Mouse (Mus musculus) embryonic facial prominence, embryonic 14.5 days (tissue): ENCODE measurements around the gene Inpp4a. TPM values are rescaled to one million over a fixed set of nuclear protein-coding genes. Genes with fewer than 3 reads are reported as not detected.

Experiments
- ATAC-seq: fragments of 200-750 bp; cut with Nextera tagmentation; 2 replicates; pipeline ENCODE4 v1.8.0; 2017; ENCODE audit warnings: low read depth, moderate number of reproducible peaks, moderate TSS enrichment
- DNase-seq: peaks from one replicate; pipeline ENCODE4 v3.0.0-alpha.2; 2015; ENCODE audit warnings: low spot score
- H3K27ac ChIP-seq: fragments of 300-500 bp; sonication (generic); replicated peaks from 2 replicates; pipeline ENCODE4 v1.5.1; 2014; ENCODE audit warnings: low read depth, mild to moderate bottlenecking, low read length, moderate library complexity
- H3K27me3 ChIP-seq: fragments of 300-500 bp; sonication (generic); replicated peaks from 2 replicates; pipeline ENCODE4 v1.6.1; 2014; ENCODE audit warnings: low read length; ENCODE audit not compliant: control insufficient read depth, insufficient read depth
- H3K36me3 ChIP-seq: fragments of 300-500 bp; sonication (generic); 2 replicates; pipeline ENCODE4 v1.6.1; 2014; ENCODE audit warnings: low read length, mixed read lengths; ENCODE audit not compliant: control insufficient read depth, insufficient read depth
- H3K4me1 ChIP-seq: fragments of 300-500 bp; sonication (generic); 2 replicates; pipeline ENCODE4 v1.6.1; 2014; ENCODE audit warnings: antibody characterized with exemption, low read length; ENCODE audit not compliant: control insufficient read depth, insufficient read depth
- H3K4me2 ChIP-seq: fragments of 300-500 bp; sonication (generic); 2 replicates; pipeline ENCODE4 v1.6.1; 2014; ENCODE audit warnings: low read depth, mild to moderate bottlenecking, low read length, moderate library complexity, mixed read lengths
- H3K4me3 ChIP-seq: fragments of 300-500 bp; sonication (generic); 2 replicates; pipeline ENCODE4 v1.5.1; 2014; ENCODE audit warnings: low read depth, mild to moderate bottlenecking, low read length
- H3K9ac ChIP-seq: fragments of 300-500 bp; sonication (generic); 2 replicates; pipeline ENCODE4 v1.6.1; 2014; ENCODE audit warnings: low read depth, mild to moderate bottlenecking, low read length, moderate library complexity, mixed read lengths
- H3K9me3 ChIP-seq: fragments of 300-500 bp; sonication (generic); 2 replicates; pipeline ENCODE4 v1.6.1; 2016; ENCODE audit warnings: low read length; ENCODE audit not compliant: control insufficient read depth
- WGBS: fragments of 180-500 bp; shearing (Covaris S2); extraction: QIAGEN DNeasy Blood & Tissue Kit; methylation state at CpG from one replicate; pipeline ENCODE4 v1.1.7; 2014; 5-methylcytosine and 5-hydroxymethylcytosine counted together
- polyA plus RNA-seq: library from polyadenylated mRNA; unstranded; fragments of >200 nt; fragmentation: Nextera tagmentation; extraction: Ambion mirVana; gene quantifications from 2 replicates; pipeline ENCODE4 v1.2.1, GENCODE M21; 2014

Inpp4a gene
- polyA plus RNA-seq, 1 experiment from 2014 or later: 17.7 TPM

DNA sequence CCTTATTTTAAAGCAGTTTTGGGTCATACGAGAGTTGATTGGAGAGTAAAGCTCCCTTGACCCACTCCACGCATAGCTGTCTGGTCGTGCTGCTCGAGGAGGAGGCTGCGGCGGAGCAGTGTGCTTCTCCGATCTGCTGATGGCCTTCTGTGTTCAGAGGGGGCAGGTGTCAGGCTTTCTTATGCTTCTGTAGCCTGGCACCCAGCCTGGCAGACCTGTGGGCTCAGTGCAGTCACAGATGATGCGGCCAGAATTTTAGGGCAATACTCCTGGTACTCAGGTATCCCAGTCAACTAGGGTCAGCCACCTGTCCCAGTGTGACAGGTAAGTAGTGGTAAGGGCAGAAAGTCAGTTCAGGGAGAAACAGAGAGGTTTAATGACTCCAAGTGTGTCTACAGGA lies 42.9 kb downstream of the Inpp4a start:
- ATAC-seq (no peak), DNase-seq (no peak)
- H3K4me1 ChIP-seq: no peaks in the 10 kb centered on the region
- WGBS: 90% methylated on average over 8 of the region's 8 CpGs
- no peak overlapping the region for H3K4me3 ChIP-seq
- H3K36me3 ChIP-seq: no peaks in the 10 kb centered on the region
- H3K9ac ChIP-seq: no peak overlapping the region
- no peak overlapping the region for H3K4me2 ChIP-seq
- H3K27me3 ChIP-seq: no peaks in the 10 kb centered on the region
- no peak overlapping the region for H3K27ac ChIP-seq
- no peaks in the 10 kb centered on the region for H3K9me3 ChIP-seq

DNA sequence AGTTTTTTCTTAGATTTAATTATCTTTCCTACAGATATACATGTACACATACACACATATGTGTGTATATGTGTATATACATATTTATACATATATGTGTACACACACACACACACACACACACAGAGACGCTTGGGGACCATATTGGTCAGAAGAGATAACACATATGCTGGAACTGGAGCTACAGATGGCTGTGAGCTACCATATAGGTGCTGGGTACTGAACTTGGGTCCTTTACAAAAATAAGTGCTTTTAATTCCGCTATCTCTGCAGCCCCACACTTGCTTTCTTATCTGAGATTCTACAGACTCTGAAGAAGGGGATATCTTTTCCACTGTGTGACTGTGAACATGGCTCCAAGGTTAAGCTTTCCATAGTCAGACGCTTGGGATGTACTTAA lies 43.6 kb downstream of the Inpp4a start:
- Histone ChIP-seq H3K27ac (no peak overlapping the region), H3K36me3 (no peaks in the 10 kb centered on the region), H3K9ac (no peak overlapping the region), H3K4me2 (no peak overlapping the region), H3K27me3 (no peaks in the 10 kb centered on the region), H3K4me3 (no peak overlapping the region), H3K4me1 (no peaks in the 10 kb centered on the region), H3K9me3 (no peaks in the 10 kb centered on the region)
- WGBS: 91% methylated on average over 3 of the region's 3 CpGs
- DNase-seq (no peak), ATAC-seq (no peak)

DNA sequence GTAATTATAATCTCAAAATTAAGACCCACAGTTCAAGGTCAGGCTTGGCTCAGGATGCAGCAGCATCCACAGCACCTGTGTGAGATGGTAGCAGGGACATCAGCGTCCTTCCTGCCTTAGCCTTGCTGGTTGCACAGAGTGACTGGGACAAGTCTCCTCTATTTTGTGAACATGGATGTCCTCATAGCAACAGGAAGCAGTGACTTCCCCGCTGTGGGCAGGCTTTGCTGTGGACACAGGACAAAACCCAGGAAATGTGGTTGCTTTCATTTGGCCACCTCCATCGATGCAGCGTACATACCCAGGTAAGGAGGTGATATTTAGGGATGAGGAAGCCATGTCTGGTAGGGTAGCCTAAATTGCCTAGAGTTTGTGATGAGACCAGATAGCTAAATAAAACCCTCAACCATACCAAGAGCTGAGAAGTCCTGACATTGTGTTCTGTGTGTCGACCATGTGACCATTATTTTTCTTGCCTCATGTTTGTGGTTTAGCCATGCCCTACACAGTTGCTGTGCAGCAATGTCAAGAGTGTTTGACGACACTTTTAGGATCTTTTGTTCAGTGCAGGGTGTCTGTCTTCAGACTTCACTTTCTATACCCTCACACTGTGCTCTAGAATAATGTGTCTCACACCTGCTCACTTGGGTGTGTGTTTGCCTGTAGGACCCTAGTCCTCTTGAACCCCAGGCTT lies 44.7 kb downstream of the Inpp4a start:
- no peaks in the 10 kb centered on the region for H3K36me3 ChIP-seq
- ATAC-seq (no peak), DNase-seq (no peak)
- WGBS: 84% methylated on average over 6 of the region's 6 CpGs
- no peak overlapping the region for H3K27ac ChIP-seq
- H3K4me2 ChIP-seq: no peak overlapping the region
- H3K4me1 ChIP-seq: no peaks in the 10 kb centered on the region
- H3K4me3 ChIP-seq: no peak overlapping the region
- H3K27me3 ChIP-seq: no peaks in the 10 kb centered on the region
- H3K9ac ChIP-seq: no peak overlapping the region
- no peaks in the 10 kb centered on the region for H3K9me3 ChIP-seq

DNA sequence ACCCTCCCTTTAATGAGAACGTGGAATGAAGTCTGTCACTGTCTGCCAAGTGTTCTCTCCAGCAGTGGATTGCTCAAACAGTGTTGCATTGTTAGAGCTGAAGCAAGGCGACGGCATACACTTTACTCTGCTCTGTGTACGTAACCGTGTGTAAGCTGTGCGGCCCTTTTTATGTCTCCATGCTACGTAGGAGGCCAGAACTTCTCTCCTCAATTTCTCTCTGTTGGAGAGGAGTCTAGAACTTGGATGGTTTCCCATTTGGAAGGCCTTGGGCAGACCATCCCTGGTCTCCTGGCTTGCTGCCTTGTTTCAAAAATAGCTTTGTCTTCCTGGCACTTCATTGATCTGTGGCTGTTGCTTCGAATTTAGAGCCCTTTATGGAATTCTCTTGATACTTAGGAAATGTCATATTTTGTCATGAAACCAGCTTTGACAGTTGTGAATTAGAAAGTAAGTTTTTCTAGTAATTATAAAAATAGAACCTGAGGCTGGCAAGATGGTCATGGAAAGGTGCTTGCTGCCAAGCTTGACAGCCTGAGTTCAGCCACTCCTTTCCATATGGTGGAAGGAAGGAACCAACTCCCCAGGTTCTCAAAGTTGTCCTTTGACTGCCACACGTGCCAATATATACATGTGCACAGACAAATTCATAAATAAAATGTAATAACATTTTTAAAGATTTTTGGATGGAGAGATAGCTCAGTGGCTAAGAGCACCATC lies 47.9 kb downstream of the Inpp4a start:
- ATAC-seq (no peak), DNase-seq (peak; percentile 41)
- H3K36me3 ChIP-seq: no peaks in the 10 kb centered on the region
- no peaks in the 10 kb centered on the region for H3K27me3 ChIP-seq
- no peaks in the 10 kb centered on the region for H3K9me3 ChIP-seq
- no peak overlapping the region for H3K4me2 ChIP-seq
- WGBS: 66% methylated on average over 9 of the region's 9 CpGs
- no peak overlapping the region for H3K27ac ChIP-seq
- no peaks in the 10 kb centered on the region for H3K4me1 ChIP-seq
- H3K9ac ChIP-seq: no peak overlapping the region
- H3K4me3 ChIP-seq: no peak overlapping the region

DNA sequence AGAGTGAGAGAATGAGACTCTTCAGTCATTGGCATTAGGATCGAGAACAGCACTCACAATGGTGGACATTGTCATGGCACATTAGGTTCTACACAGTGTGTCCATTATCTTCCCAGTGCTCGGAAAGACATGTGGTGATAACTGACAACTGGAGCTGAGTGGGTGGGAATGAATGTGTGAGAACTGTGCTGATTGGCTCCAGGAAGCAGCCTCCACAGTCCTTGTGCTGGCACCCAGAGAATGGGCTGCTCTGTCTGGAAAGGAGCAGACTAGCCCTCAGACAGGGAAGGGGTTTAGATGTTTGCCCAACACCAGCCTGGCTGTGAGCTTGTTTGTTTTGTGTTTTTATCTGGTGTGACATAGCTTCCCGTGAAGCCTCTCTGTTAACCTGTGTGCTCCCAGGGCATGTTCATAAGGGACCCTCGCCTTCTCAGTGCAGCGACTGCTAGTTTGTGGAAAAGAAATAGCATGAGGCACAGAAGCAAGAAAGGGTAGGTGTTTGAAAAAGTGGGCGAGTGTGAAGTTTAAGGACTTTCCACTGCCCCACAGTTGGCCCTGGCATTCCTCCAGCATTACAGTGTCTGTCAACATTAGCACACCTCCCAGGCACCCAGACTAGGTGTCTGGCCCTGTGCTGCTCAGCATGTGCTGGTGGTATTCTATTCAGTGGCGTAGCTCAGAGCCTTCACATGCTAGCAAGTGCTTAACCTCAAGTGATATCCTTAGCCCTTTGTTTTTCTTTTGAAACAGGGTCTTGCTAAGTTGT lies 51.4 kb downstream of the Inpp4a start:
- H3K4me3 ChIP-seq: no peak overlapping the region
- no peak overlapping the region for H3K9ac ChIP-seq
- 42% methylated on average over 6 of the region's 7 CpGs for WGBS
- H3K27ac ChIP-seq: no peak overlapping the region
- DNase-seq: peak; percentile 42
- H3K9me3 ChIP-seq: no peaks in the 10 kb centered on the region
- H3K4me2 ChIP-seq: no peak overlapping the region
- H3K27me3 ChIP-seq: no peaks in the 10 kb centered on the region
- no peaks in the 10 kb centered on the region for H3K4me1 ChIP-seq
- H3K36me3 ChIP-seq: no peaks in the 10 kb centered on the region
- peak; percentile 73; the same call in 1 of the 2 replicates for ATAC-seq

DNA sequence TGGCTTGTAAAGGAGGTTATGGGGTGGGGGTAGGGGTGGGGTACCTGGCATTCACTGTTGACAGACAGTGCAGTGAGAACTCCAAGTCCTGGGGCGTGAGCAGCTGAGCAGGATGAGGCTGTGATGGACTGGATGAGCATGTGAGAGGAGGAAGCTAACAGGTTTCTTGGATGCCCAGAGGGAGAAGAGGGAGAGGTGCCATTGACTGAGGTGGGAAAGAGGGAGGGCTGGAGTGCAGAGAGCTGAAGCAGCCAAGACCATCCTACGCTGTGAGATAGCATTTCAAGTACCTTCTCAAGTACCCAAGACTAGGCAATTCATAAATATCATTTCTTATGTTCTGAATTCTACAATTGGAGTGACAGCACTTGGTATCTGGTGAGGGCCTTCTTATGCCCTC lies 52.3 kb downstream of the Inpp4a start:
- 81% methylated on average over 2 of the region's 2 CpGs for WGBS
- no peaks in the 10 kb centered on the region for H3K27me3 ChIP-seq
- H3K9ac ChIP-seq: no peak overlapping the region
- H3K36me3 ChIP-seq: no peaks in the 10 kb centered on the region
- no peak overlapping the region for H3K27ac ChIP-seq
- ATAC-seq (no peak), DNase-seq (no peak)
- no peaks in the 10 kb centered on the region for H3K9me3 ChIP-seq
- H3K4me3 ChIP-seq: no peak overlapping the region
- H3K4me2 ChIP-seq: no peak overlapping the region
- no peaks in the 10 kb centered on the region for H3K4me1 ChIP-seq

DNA sequence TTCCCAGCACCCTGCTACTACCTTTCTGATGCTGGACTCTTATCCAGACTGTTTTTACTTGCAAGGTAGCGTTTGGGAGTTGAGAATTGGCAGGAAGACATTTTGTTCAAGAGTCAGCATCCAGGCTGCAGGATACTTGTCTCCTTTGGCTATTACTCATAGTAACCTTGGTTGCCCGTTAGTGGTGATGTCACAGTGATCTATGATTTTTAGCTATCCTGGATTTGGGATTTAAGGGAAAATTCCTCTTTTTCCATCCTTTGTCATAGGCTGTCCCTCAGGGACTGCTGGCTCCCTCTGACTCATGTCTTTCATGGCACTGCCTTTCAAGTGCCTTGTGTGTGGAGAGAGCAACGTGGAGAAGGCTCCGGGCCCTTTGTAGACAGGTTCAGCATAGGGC lies 53.8 kb downstream of the Inpp4a start:
- H3K4me2 ChIP-seq: no peak overlapping the region
- no peak overlapping the region for H3K4me3 ChIP-seq
- no peak for DNase-seq
- H3K27ac ChIP-seq: no peak overlapping the region
- no peak for ATAC-seq
- no peaks in the 10 kb centered on the region for H3K27me3 ChIP-seq
- no peak overlapping the region for H3K9ac ChIP-seq
- no peaks in the 10 kb centered on the region for H3K4me1 ChIP-seq
- 0 out of 2 replicates have a peak, but pooled peaks cover 10% of the 10 kb centered on the region for H3K36me3 ChIP-seq
- H3K9me3 ChIP-seq: no peaks in the 10 kb centered on the region
- WGBS: 83% methylated on average over 4 of the region's 4 CpGs

DNA sequence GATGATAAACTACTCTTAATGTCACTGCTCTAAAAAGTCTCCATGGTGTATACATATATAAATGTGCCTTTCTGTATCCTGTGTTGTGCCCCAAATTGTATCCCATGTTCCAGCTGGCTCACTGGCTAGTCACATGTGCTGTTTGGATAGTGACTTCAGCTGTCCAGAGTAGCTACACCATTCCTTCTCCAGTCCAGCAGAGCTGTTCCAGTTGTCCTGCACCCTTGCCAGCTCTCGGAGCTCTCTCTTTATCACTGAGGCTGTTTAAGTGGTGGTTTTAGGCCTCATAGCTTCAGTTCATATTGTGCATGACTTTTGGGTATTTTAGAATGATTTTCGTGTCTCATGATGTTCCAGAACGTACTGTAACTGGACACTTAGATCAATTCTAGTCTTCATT lies 55.8 kb downstream of the Inpp4a start:
- Histone ChIP-seq H3K9me3 (no peaks in the 10 kb centered on the region), H3K27me3 (no peaks in the 10 kb centered on the region), H3K4me1 (no peaks in the 10 kb centered on the region), H3K9ac (no peak overlapping the region), H3K27ac (no peak overlapping the region), H3K36me3 (peaks cover 12% of the 10 kb centered on the region; the same call in 1 of the 2 replicates), H3K4me3 (no peak overlapping the region), H3K4me2 (no peak overlapping the region)
- 83% methylated on average over 3 of the region's 3 CpGs for WGBS
- ATAC-seq (no peak), DNase-seq (no peak)
